Mouse (Mus musculus): Measurements from ENCODE around the gene Thnsl2. TPM values are rescaled to one million over a fixed set of nuclear protein-coding genes. Genes with fewer than 3 reads are reported as not detected.

Gene Thnsl2
- polyA plus RNA-seq, 1 experiment, result not detected

- no peak for TF ChIP-seq GATA1 (IDR thresholded peaks at IDR 0.05; ENCODE audit: low read length)
Measured at GRCm38 (mm10) chr6:71096126-71096525, 48.1 kb downstream of the Thnsl2 start.

- no peak for TF ChIP-seq GATA1 (IDR thresholded peaks at IDR 0.05; ENCODE audit: low read length)
Measured at GRCm38 (mm10) chr6:71094693-71095092, 49.5 kb downstream of the Thnsl2 start.

- TF ChIP-seq GATA1 (IDR thresholded peaks at IDR 0.05; ENCODE audit: low read length), result no peak
Measured at GRCm38 (mm10) chr6:71093686-71094085, 50.6 kb downstream of the Thnsl2 start.

GRCm38 (mm10) chr6:71090475-71090874, 53.8 kb downstream of the Thnsl2 start:
- no peak for TF ChIP-seq GATA1 (IDR thresholded peaks at IDR 0.05; ENCODE audit: low read length)

- no peak for TF ChIP-seq GATA1 (IDR thresholded peaks at IDR 0.05; ENCODE audit: low read length)
Measured at GRCm38 (mm10) chr6:71089735-71090134, 54.5 kb downstream of the Thnsl2 start.

GRCm38 (mm10) chr6:71088992-71089391, 55.2 kb downstream of the Thnsl2 start:
- TF ChIP-seq GATA1 (IDR thresholded peaks at IDR 0.05; ENCODE audit: low read length), result no peak

GRCm38 (mm10) chr6:71083441-71083840, 60.8 kb downstream of the Thnsl2 start:
- TF ChIP-seq GATA1 (IDR thresholded peaks at IDR 0.05; ENCODE audit: low read length), result no peak

- no peak for TF ChIP-seq GATA1 (IDR thresholded peaks at IDR 0.05; ENCODE audit: low read length)
Measured at GRCm38 (mm10) chr6:71082084-71082483, 62.2 kb downstream of the Thnsl2 start.

GRCm38 (mm10) chr6:71081230-71081629, 63.0 kb downstream of the Thnsl2 start:
- no peak for TF ChIP-seq GATA1 (IDR thresholded peaks at IDR 0.05; ENCODE audit: low read length)

Other genes starting within 250 kb of the Thnsl2 start
- gene Tex37, start 225.5 kb downstream of the Thnsl2 start, polyA plus RNA-seq (2012), result not detected in 2 replicates
- not detected in 2 replicates for gene Foxi3, start 187.9 kb downstream of the Thnsl2 start, polyA plus RNA-seq (2012)
- not detected in 2 replicates for gene Fabp1, start 55.4 kb upstream of the Thnsl2 start, polyA plus RNA-seq (2012)
- 68.0 and 86.9 TPM in 2 replicates for gene Krcc1, start 127.2 kb upstream of the Thnsl2 start, polyA plus RNA-seq (2012)
- gene Smyd1, start 177.8 kb upstream of the Thnsl2 start, polyA plus RNA-seq (2012), result 0.04 TPM in 1 of 2 replicates, not detected in the other
- not detected in 2 replicates for gene Cd8b1, start 178.3 kb upstream of the Thnsl2 start, polyA plus RNA-seq (2012)
- not detected in 2 replicates for gene Cd8a, start 229.0 kb upstream of the Thnsl2 start, polyA plus RNA-seq (2012)